Mouse (Mus musculus) CD4-positive, CD25-positive, alpha-beta regulatory T cell, adult 4 months (primary cell): ENCODE measurements around the gene Hspbp1. TPM values are rescaled to one million over a fixed set of nuclear protein-coding genes. Genes with fewer than 3 reads are reported as not detected.

Experiments used
- ATAC-seq: one replicate; pipeline ENCODE4 v1.8.0; 2017
- polyA plus RNA-seq, 2 experiments: library from polyadenylated mRNA; unstranded; fragments of 100-300 nt; shearing (Covaris generic); gene quantifications; one replicate each; pipeline ENCODE4 v1.2.1; 2017

Gene Hspbp1
- polyA plus RNA-seq, 2 experiments from 2014 or later: 45.4 to 48.2 TPM

GRCm38 (mm10) chr7:4666871-4667270, 18.0 kb downstream of the Hspbp1 start:
- no peak for ATAC-seq

- peak; percentile 13 for ATAC-seq
Measured at GRCm38 (mm10) chr7:4663742-4664141, 21.1 kb downstream of the Hspbp1 start.

GRCm38 (mm10) chr7:4663179-4663578, 21.7 kb downstream of the Hspbp1 start:
- ATAC-seq: no peak

GRCm38 (mm10) chr7:4659911-4660443, 24.9 kb downstream of the Hspbp1 start:
- ATAC-seq: no peak

- peak; percentile 78 for ATAC-seq
Measured at GRCm38 (mm10) chr7:4658912-4659551, 25.8 kb downstream of the Hspbp1 start, which contains the start of gene Ppp6r1. Ppp6r1 (minus strand) TSS chr7:4659019.

- ATAC-seq: peak; percentile 32
Measured at GRCm38 (mm10) chr7:4658128-4658907, 26.6 kb downstream of the Hspbp1 start.

GRCm38 (mm10) chr7:4657521-4658127, 27.2 kb downstream of the Hspbp1 start:
- ATAC-seq: no peak

- no peak for ATAC-seq
Measured at GRCm38 (mm10) chr7:4656818-4657217, 28.1 kb downstream of the Hspbp1 start.

- no peak for ATAC-seq
Measured at GRCm38 (mm10) chr7:4655916-4656315, 29.0 kb downstream of the Hspbp1 start.

GRCm38 (mm10) chr7:4655393-4655792, 29.5 kb downstream of the Hspbp1 start:
- ATAC-seq: peak; percentile 18

- no peak for ATAC-seq
Measured at GRCm38 (mm10) chr7:4654221-4654620, 30.6 kb downstream of the Hspbp1 start.

GRCm38 (mm10) chr7:4653780-4654179, 31.1 kb downstream of the Hspbp1 start:
- peak; percentile 74 for ATAC-seq

- no peak for ATAC-seq
Measured at GRCm38 (mm10) chr7:4653351-4653750, 31.5 kb downstream of the Hspbp1 start.

- no peak for ATAC-seq
Measured at GRCm38 (mm10) chr7:4652726-4653125, 32.1 kb downstream of the Hspbp1 start.

GRCm38 (mm10) chr7:4651581-4651980, 33.3 kb downstream of the Hspbp1 start:
- peak; percentile 65 for ATAC-seq

- no peak for ATAC-seq
Measured at GRCm38 (mm10) chr7:4647992-4648391, 36.9 kb downstream of the Hspbp1 start.

- ATAC-seq: peak; percentile 51
Measured at GRCm38 (mm10) chr7:4647291-4647690, 37.6 kb downstream of the Hspbp1 start.

GRCm38 (mm10) chr7:4646806-4647205, 38.1 kb downstream of the Hspbp1 start:
- no peak for ATAC-seq

- no peak for ATAC-seq
Measured at GRCm38 (mm10) chr7:4643225-4643624, 41.6 kb downstream of the Hspbp1 start.

GRCm38 (mm10) chr7:4641956-4642355, 42.9 kb downstream of the Hspbp1 start:
- no peak for ATAC-seq

GRCm38 (mm10) chr7:4641155-4641554, 43.7 kb downstream of the Hspbp1 start:
- no peak for ATAC-seq

GRCm38 (mm10) chr7:4636179-4636578, 48.7 kb downstream of the Hspbp1 start:
- peak; percentile 39 for ATAC-seq

- no peak for ATAC-seq
Measured at GRCm38 (mm10) chr7:4631031-4631430, 53.8 kb downstream of the Hspbp1 start, which contains the start of gene Tmem86b. Tmem86b (minus strand) TSS chr7:4631422.
